Comparison of ENCODE assay signal across 11 mouse cellular contexts in genomic region chr11:63061446-63061845, GRCm38 (mm10). TPM values are rescaled to one million over a fixed set of nuclear protein-coding genes. Genes with fewer than 3 reads are reported as not detected.
DNase-seq lines count a peak whose midpoint lies in the region; ATAC-seq and TF ChIP-seq lines count a peak whose summit lies in the region.
"Had no signal": no experiment of that assay in that cellular context is flagged by ENCODE, and none has a peak within 500 bp of the region (broad histone marks: within the 10 kb centered on the region; RNA-seq: fewer than 3 reads in every experiment).

Gene Tekt3 (plus strand): TSS chr11:63061654.

- H3K27me3 ChIP-seq in forebrain, embryonic 10.5 days (ENCODE audit: poor library complexity, severe bottlenecking): peaks cover 10% of the 10 kb centered on the region; the same call in 1 of the 2 replicates
- H3K27me3 ChIP-seq in forebrain, embryonic 16.5 days (replicated peaks; ENCODE audit: control insufficient read depth, insufficient read depth, low read length): no peaks in the 10 kb centered on the region
- H3K27me3 ChIP-seq in forebrain, embryonic 13.5 days: peaks cover 6% of the 10 kb centered on the region; the same call in 1 of the 2 replicates
- peaks cover 6% of the 10 kb centered on the region for H3K27me3 ChIP-seq in midbrain, embryonic 10.5 days (ENCODE audit: low read depth, poor library complexity, severe bottlenecking)

- no peak for TF ChIP-seq CTCF in layer of hippocampus, adult 2 months (conservative IDR thresholded peaks at IDR 0.05)

- no peaks in the 10 kb centered on the region for H3K9me3 ChIP-seq in forebrain, embryonic 10.5 days
- no peaks in the 10 kb centered on the region for H3K9me3 ChIP-seq in forebrain, embryonic 16.5 days (ENCODE audit: control insufficient read depth, low read length)
- no peaks in the 10 kb centered on the region for H3K9me3 ChIP-seq in forebrain, embryonic 13.5 days (replicated peaks)
- H3K9me3 ChIP-seq in midbrain, embryonic 10.5 days (replicated peaks): no peaks in the 10 kb centered on the region

- ATAC-seq in forebrain, embryonic 16.5 days: no peak; the same call in 1 of the 2 replicates
- no peak; the same call in 1 of the 2 replicates for ATAC-seq in forebrain, embryonic 13.5 days

- H3K4me3 ChIP-seq in forebrain, embryonic 10.5 days: peak within 1 kb of the TSS; percentile 27
- H3K4me3 ChIP-seq in forebrain, embryonic 16.5 days (replicated peaks; ENCODE audit: low read length): no peak within 1 kb of the TSS
- H3K4me3 ChIP-seq in forebrain, embryonic 13.5 days: no peak within 1 kb of the TSS
- H3K4me3 ChIP-seq in midbrain, embryonic 10.5 days: peak within 1 kb of the TSS; percentile 33
- H3K4me3 ChIP-seq in layer of hippocampus, adult 2 months: no peak within 1 kb of the TSS

- no peak within 1 kb of the TSS for H3K9ac ChIP-seq in forebrain, embryonic 16.5 days (replicated peaks; ENCODE audit: low read depth, low read length)
- 0 out of 2 replicates have a peak within 1 kb of the TSS, but pooled peaks have one; percentile 12 for H3K9ac ChIP-seq in forebrain, embryonic 13.5 days

- no peak within 1 kb of the TSS for H3K27ac ChIP-seq in forebrain, embryonic 10.5 days
- no peak within 1 kb of the TSS for H3K27ac ChIP-seq in forebrain, embryonic 16.5 days (ENCODE audit: low read length)
- H3K27ac ChIP-seq in forebrain, embryonic 13.5 days: no peak within 1 kb of the TSS
- no peak within 1 kb of the TSS for H3K27ac ChIP-seq in midbrain, embryonic 10.5 days (replicated peaks)
- no peak within 1 kb of the TSS for H3K27ac ChIP-seq in layer of hippocampus, adult 2 months

- no peaks in the 10 kb centered on the region for H3K36me3 ChIP-seq in forebrain, embryonic 10.5 days (replicated peaks)
- H3K36me3 ChIP-seq in forebrain, embryonic 16.5 days (ENCODE audit: control insufficient read depth, insufficient read depth): no peaks in the 10 kb centered on the region
- H3K36me3 ChIP-seq in forebrain, embryonic 13.5 days (ENCODE audit: poor library complexity, severe bottlenecking): no peaks in the 10 kb centered on the region
- no peaks in the 10 kb centered on the region for H3K36me3 ChIP-seq in midbrain, embryonic 10.5 days

- WGBS in forebrain, embryonic 10.5 days: 9% methylated on average over 17 of the region's 17 CpGs
- 10% methylated on average over 17 of the region's 17 CpGs for WGBS in forebrain, embryonic 16.5 days
- WGBS in forebrain, embryonic 13.5 days: 14% methylated on average over 17 of the region's 17 CpGs
- 14% methylated on average over 17 of the region's 17 CpGs for WGBS in midbrain, embryonic 10.5 days

- DNase-seq in forebrain, embryonic 10.5 days (ENCODE audit: extremely low spot score, low spot score): peak; percentile 44
- DNase-seq in ES-CJ7 (ENCODE audit: low read depth, low spot score): peak; percentile 40
- peak; percentile 32 for DNase-seq in midbrain, embryonic 10.5 days (ENCODE audit: low spot score)
- DNase-seq in ovary, adult 18-20 months (ENCODE audit: low spot score): no peak
- DNase-seq in cerebellum, adult 11 months: no peak
- no peak for DNase-seq in layer of hippocampus, adult 2 months (ENCODE audit: low spot score in 2 of 2)

- H3K4me1 ChIP-seq in forebrain, embryonic 10.5 days: peaks cover 6% of the 10 kb centered on the region
- H3K4me1 ChIP-seq in forebrain, embryonic 16.5 days (replicated peaks; ENCODE audit: control insufficient read depth, insufficient read depth, low read length): no peaks in the 10 kb centered on the region
- peaks cover 3% of the 10 kb centered on the region; the same call in 1 of the 2 replicates for H3K4me1 ChIP-seq in forebrain, embryonic 13.5 days
- peaks cover 8% of the 10 kb centered on the region for H3K4me1 ChIP-seq in midbrain, embryonic 10.5 days

- no peak within 1 kb of the TSS for H3K4me2 ChIP-seq in forebrain, embryonic 16.5 days (ENCODE audit: low read length)
- peak within 1 kb of the TSS; percentile 37 for H3K4me2 ChIP-seq in forebrain, embryonic 13.5 days

RNA-seq across cellular contexts. Expression of gene Tekt3, which starts in this region (rescaled TPM):
- polyA plus RNA-seq in forebrain, embryonic 10.5 days (2016; fragmentation: Nextera tagmentation; extraction: Ambion mirVana): not detected in 2 replicates
- not detected in 2 replicates for polyA plus RNA-seq in forebrain, embryonic 16.5 days (2015; fragmentation: Nextera tagmentation; extraction: Ambion mirVana)
- not detected in 2 replicates for polyA plus RNA-seq in forebrain, embryonic 13.5 days (2015; fragmentation: Nextera tagmentation; extraction: Ambion mirVana)
- not detected in 2 replicates for polyA plus RNA-seq in midbrain, embryonic 10.5 days (2016; fragmentation: Nextera tagmentation; extraction: Ambion mirVana)
- total RNA-seq in layer of hippocampus, adult 2 months (2021): under 1 TPM in 1 of 2 experiments, not detected in 1; 0.20 TPM
- total RNA-seq: gastrocnemius, adult 8-10 months; neutrophil, adult 5-6 weeks had no signal
- polyA plus RNA-seq: C2C12 had no signal

Comparison
In these comparisons a context has a peak if more than half of its experiments do, and no peak if none do; other contexts are left out.
1. Peak in DNase-seq and H3K4me3 ChIP-seq in forebrain, embryonic 10.5 days; RNA of the gene not detected or under 1 TPM.
2. Peak in DNase-seq and H3K4me3 ChIP-seq in midbrain, embryonic 10.5 days; RNA of the gene not detected or under 1 TPM.